Mouse (Mus musculus) induced T-regulatory cell, adult 2 months (primary cell): ENCODE measurements around the gene Tgfb1.

Experiments used
- DNase-seq: peaks from one replicate; pipeline ENCODE4 v3.0.0-alpha.2; 2012; ENCODE audit warnings: low read depth

Tgfb1 gene

DNA sequence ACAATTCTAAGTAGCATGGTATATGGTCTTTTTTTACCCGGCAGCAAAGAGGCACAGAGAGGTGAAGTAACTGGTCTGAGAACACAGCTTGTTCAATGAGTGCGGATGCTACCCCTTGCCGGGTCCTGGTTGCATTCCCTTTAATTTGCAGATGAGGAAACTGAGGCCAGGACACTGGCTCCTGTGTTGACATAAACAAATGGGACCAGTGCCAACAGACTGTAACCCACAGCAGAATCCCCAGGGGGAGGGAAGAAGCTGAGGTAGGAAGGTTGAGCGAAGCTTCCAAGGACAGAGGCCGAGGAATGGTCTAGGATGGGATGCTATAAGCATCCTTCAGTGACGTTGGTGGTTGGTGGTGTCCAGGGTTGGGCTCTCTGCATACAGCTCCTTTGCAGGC is 11.4 kb upstream of the Tgfb1 start:
- DNase-seq: peak; percentile 21

DNA sequence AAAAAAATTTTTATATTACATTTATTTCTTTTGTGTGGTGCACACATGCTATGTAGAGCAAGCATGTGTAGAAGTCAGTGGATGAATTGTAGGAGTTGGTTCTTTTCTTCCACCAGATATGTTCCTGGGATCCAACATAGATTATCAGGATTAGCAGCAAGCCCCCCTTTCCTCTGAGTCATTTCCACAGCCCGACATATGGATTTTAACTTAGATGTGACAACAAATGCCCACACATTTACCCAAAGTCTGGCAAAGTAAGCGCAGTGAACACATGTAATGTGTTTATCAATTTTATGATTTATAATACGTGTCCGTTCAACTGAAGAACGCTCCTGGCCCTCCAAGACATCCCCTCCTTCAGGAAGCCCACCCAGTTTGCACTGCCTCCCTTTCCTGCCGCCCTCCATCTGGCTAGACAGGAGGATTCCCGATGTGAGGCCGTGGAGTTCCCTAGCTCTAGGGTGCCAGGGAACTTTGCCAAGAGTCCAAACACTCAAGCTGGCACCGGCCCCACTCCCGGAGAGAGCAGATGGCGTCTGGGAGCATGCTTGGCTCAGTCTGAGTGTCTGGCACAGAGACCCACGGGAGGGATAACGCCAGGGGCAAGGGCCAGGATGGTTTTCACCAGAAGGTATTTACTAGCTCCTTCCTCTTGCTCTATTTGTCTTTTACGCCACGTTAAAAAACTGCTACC is 10.6 kb upstream of the Tgfb1 start:
- DNase-seq: no peak

DNA sequence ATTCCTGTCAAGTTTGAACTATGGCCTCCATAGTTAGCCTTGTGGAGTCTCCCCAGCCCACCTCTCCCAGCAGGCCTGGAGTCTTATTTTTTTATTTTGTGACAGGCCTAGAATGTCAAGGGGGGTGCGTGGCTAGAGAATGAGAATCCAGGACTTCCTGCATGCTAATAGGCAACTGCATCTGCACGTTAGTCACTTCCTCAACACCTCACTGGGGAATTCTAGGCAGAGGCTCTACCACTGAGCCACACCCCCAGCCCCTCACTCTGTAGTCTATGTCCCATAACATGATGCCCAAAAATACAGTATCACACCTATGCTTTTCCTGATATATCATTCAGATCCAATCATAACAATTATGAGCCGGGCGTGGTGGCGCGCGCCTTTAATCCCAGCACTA is 9.8 kb upstream of the Tgfb1 start:
- no peak for DNase-seq

DNA sequence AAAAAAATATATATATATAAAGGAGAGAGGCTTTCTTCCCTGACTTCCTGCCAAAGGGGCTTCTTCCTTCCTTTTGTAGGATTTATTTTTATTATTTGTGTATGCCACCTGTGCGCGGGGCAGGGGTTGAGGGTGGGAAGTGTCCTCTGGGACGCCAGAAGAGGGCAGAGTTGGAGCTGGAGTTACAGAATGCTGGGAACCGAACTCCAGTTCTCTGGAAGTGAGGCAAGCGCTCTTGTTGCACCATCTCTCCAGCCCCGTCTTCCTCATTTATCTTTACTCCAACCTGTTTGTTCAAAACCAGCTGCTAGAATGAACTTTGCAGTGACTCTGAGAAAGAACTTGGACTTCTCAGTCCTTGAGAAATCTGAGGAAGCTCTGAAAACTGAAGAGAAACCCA is 6.8 kb upstream of the Tgfb1 start:
- DNase-seq: no peak

DNA sequence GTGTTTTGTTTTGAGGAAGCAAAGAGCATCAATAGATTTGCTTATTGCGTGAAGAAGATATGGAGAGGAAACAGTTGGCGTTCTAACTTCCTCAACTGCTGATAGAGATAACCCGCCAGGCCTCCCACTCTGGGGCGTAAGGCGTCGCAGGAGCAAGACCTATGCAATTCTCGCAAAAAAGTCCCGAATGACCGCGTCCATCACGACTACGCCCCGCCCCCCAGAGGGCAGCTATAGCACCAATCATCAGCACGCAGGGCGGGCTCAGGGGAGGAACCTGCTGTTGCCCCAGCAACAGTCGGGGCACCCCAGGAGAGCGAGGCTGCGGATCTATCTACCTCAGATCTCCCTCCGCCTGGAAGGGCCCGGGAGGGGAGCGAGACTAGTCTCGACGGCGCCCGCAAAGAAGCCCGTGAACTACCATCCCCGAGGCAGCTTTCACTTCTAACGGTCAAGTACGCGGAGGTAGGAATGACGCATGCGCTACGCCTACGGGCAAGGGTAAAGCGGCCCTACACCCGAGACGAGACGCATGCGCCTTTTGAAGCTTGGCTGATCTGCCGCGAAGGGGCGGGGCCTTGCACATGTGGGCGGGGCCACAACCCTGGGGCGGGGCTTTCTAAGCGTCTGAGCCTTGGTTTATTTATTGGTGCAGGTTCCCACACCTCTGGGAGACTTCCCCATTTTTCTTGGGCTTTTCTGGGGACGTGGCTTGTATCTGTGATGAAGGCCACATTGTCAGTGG is 6.1 kb upstream of the Tgfb1 start, which contains the start of gene B9d2:
TSS of gene B9d2 (plus strand) at position 267 of the 745 bp plus-strand sequence.
- DNase-seq: peak; percentile 99

DNA sequence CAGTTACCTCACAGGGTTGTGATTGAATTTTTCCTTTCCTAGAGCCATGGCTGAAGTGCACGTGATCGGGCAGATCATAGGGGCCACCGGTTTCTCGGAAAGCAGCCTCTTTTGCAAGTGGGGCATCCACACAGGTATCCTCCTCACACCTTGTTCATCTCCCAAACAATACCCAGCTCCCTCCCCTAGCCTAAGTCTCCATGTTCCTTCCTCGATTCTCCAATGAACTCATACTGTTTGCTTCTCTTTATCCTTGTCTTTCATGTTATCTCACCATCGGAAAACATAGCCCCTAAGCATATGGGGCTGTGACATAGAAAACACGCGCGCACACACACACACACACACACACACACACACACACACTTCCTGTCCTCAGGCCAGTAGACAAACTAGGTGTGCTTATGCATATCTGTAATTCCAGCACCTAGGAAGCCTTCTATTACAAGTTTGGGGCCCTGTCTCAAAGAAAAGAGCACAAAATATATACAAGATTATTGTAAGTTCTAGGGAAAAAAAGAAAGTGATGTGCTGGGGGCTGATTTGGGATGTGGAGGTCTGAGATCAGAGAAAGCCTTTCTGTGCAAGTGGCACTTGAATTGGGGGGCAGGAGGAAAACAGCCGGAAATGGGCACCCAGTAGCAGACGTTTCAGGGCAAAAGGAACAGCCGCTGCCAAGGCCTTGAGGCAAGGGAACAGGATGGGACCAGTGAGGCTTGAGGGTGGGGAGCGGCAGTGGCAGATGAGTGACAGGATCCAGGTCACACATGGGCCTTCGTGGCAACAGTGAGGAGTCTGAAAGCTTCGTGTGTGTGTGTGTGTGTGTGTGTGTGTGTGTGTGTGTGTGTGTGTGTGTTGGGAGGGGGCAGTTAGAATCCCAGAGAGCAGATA is 5.2 kb upstream of the Tgfb1 start:
- DNase-seq: peak; percentile 75

DNA sequence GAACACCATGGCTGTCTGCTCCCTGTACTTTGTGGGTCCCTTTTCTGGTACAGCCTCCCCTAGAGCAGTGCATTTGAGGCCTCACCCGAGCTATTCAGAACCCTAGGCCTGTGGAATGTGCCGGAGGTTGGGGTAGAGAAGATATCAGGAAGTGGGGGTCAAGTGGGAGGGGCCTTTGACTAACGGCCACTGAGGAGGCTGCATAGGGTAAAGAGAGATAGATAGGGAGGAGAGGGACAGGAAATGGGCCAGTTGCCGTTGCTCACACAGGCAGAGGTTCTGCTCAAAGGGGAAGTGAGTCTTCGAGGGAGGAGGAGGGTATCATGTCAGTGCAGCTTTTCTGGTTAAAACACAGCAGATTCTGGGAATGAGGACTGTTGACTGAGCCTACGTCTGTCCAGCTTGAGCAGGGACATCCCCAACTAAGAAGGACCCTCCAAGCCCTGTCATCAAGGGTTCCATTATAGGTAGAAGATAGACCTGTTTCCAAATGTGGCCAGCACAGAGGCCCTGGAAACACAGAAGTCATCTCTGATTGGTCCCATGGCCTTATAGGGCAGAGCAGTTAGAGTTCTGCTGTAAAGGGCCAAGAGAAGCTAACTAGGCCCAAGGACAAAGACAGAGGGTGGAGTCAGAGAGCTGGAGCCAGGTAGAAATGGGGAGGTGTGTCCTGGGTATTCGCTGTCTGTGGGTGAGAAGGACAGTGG is 3.2 kb upstream of the Tgfb1 start:
- DNase-seq: peak; percentile 88

DNA sequence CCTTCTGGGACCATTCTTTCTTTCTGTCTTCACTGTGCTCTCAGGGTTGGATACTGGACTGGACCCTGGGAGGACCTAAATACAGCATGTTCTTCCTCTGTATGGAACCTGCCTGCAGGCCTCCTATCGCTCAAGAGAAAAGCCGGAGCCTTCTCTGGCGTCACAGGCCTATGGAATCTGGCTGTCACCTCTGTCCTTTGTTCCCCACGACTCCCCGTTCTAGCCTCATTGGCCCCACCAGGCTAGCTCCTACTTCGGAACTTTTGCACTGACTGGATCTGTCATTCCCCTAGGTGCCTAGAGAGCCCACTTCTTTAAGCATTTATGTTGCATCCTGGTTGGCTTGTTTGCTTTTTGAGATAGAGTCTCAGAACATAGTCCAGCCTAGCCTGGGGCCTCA is 2.1 kb upstream of the Tgfb1 start:
- DNase-seq: no peak

DNA sequence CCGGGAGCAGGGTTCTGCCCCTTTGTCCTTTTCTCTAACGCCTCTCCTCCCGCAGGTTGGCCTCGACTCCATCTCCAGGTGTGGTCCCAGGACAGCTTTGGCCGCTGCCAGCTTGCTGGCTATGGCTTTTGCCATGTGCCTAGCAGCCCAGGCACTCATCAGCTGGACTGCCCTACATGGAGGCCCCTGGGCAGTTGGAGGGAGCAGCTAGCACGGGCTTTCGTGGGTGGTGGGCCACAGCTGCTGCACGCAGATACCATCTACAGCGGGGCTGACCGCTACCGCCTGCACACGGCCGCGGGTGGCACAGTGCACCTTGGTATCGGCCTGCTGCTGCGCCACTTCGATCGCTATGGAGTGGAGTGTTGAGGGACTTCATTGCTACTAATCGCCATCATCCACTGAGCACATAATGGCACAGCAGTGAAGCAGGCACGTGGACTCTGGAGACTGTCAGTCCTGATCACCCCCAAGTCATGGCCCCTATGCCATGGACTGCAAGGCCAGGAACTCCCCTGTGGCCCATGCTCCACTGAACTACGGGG is 804 bp upstream of the Tgfb1 start:
- DNase-seq: no peak

DNA sequence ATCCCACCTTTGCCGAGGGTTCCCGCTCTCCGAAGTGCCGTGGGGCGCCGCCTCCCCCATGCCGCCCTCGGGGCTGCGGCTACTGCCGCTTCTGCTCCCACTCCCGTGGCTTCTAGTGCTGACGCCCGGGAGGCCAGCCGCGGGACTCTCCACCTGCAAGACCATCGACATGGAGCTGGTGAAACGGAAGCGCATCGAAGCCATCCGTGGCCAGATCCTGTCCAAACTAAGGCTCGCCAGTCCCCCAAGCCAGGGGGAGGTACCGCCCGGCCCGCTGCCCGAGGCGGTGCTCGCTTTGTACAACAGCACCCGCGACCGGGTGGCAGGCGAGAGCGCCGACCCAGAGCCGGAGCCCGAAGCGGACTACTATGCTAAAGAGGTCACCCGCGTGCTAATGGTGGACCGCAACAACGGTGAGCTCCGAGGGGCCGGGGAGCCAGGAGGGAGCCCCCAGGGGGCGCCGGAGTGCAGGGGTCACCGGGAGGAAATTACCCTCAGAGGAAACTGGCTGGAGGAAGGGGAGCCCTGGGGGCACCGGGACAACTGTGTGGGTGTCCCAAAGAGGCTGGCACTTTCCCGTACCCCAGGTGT is 1.1 kb downstream of the Tgfb1 start:
- DNase-seq: peak; percentile 76

DNA sequence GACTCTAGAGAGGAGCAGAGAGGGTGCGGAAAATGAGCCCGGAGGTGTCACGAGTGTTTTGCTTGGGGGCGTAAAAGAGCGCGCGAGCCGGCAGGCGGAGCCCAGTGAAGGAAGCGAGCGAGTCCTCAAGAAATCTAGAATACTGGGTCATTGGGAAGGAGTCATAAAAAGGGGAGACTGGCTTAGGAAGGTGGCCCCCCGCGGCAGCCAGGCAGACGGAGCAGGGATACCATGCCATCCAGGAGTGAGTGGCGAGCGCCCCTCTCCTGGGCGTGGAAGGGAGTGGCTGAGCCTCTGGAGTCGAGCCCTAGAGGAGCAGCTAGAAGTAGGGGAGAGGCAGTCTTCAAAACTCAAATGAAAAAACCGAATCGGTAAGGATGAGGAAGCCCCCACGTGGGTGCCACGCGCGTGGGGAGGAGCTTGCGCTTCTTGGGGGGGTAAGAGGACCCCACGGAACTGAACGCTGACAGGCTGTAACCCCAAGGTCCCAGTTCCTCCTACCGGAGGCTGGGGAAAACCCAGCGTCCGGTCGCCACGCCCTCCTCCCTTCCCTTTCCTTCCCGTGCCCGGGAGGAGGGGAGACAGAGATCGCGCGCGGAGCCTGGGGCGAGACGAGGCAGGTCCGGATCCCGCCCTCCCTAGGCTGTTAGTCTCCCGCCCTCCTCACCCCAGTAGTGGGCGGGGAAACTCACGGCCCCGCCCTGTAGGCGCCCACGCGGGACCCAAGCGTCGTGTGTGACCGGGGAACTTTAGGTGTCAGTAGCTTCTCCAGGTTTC is 2.2 kb downstream of the Tgfb1 start:
- peak; percentile 96 for DNase-seq

DNA sequence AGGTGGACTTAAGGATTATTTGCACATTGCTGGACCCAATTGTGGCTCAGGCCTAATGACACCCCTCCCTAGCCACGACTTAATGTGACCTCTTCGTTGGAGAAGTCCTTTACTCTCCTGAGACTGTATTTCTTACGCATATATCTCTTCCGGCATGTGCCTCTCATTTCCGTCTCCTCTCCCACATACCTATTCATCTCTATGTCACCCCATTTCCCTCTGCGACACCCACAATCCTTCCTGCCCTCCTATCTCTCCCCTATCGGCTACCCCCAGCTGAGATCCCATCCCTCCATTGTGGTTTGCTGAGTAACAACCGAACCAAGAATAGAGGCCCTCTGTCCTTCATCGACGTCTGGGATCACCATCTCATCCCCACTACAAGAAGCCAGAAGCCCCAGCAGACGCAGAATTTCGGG is 2.8 kb downstream of the Tgfb1 start:
- DNase-seq: no peak

DNA sequence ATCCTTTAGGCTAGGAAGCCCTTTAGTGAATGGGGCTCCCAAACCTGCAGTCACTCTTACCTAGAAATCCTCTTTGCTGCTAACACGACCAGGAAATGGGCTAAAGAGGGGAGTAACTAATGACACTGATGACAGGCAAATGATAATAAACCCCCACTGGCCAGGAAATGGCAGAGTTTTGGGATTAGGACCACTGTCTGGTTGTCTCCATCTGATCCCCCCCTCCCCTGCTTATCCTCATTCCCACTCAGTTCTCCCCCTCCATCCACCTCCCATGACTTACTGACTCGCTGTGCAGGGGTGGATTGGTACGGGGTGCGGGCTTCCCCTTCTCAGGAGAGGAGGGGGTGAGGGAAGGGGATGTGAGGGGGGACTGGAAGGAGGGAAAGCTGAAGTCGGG is 3.2 kb downstream of the Tgfb1 start:
- no peak for DNase-seq

DNA sequence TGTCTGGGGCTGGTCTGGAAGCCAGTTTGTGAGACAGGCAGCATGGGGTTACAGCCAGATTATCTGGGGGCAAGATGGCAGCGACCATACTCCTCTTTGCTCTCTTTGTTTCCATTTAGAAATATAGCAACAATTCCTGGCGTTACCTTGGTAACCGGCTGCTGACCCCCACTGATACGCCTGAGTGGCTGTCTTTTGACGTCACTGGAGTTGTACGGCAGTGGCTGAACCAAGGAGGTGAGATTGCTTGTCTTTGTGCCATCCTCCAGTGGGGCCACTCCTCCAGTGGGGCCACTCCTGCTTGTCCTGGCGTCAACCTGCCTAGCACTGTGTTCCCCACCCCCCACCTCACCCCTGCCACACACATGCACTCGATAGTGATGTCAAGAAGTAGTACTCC is 7.3 kb downstream of the Tgfb1 start:
- DNase-seq: no peak

DNA sequence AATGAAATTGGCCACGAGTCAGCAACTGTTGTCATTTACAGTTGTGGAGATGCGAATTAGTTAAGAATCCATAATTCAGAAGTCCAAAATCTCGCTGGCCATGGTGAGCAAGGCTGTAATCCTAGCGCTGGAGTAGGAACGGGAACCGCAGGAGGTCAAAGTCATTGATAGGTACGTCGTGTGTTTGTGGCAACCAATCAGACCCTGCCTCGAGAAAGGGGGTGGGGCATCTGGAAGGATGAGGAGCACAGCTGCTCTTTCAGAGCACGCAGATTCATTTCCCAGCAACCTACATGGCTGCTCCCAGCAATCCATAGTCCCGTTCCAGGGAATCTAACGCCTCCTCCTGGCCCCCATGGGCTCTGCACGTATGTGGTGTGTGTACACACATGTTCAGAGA is 13.0 kb downstream of the Tgfb1 start:
- DNase-seq: no peak

DNA sequence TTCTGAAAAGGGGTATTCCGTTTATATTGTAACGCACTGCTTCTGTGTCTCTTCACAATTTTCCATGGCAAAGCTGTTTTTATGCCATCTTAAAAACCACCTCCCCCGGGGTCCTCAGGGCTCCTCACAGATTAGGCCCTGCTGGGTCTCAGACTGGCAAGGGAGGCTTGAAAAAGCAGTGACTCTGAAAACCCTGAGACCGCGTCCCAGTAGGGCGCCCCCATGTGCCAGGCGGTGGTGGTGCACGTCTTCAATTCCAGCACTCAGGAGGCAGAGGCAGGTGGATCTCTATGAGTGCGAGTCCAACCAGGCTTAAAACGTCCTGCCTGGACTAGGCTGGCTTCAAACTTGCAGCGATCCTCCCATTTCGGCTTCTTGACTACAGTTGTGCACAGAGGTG is 13.9 kb downstream of the Tgfb1 start:
- peak; percentile 54 for DNase-seq

DNA sequence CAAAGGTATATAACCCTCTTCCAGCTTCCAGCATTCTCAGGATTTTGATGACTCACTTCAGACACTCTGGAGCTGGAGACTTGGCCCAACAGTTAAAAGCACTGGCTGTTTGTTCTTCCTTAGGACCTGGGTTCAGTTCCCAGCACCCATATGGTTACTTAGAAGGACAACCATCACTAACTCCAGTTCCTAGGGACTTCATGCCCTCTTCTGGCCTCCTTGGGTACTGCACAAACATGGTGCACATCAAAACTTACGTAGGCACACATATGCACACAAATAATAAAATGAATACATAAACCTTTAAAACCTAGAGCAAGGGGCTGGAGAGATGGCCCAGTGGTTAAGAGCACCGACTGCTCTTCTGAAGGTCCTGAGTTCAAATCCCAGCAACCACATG is 15.5 kb downstream of the Tgfb1 start:
- DNase-seq: peak; percentile 58

DNA sequence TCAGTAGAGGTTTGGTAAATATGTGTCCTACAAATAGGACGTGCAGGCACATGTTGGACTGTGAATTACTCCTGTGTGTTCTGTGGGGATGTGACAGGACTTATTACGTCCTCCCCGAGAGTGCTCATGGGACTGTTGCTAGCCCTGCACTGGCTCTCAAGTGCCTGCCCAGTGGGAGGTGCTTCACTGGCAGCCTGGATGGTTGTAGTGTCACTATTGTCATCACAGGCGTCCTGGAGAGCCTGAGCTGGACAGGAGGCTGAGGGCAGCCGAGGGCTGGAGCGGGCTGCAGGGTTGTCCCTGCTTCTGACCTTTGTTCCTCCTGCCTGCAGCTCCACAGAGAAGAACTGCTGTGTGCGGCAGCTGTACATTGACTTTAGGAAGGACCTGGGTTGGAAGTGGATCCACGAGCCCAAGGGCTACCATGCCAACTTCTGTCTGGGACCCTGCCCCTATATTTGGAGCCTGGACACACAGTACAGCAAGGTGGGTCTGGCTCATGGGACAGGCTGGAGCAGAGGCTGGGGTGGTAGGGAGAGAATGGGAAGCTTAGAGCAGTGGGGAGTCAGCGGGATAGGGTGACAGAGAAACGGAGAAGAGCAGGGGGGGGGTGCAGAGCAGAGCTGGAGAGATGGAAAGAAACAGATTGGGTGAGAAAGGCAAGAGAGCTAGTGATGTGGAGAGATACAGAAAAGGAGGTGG is 17.1 kb downstream of the Tgfb1 start:
- no peak for DNase-seq

DNA sequence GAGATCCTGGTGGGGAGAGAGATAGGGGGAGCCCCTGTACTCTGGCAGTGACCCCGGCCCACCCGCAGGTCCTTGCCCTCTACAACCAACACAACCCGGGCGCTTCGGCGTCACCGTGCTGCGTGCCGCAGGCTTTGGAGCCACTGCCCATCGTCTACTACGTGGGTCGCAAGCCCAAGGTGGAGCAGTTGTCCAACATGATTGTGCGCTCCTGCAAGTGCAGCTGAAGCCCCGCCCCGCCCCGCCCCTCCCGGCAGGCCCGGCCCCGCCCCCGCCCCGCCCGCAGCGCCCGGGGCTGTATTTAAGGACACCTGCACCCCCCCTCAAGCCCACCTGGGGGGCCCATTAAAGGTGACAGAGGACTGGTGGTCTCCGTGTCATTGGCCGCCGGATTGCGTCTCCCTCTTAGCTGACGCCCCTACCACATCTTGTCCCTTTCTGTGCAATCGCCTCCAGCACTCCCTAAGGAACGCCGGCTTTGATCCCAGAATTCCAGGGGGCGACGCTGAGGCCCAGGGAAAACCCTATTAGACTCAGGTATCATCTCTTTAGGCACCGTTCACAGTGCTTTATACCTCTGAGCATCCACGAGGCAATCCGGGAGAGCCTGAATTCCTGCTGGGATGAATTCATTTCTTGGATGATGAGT is 18.0 kb downstream of the Tgfb1 start:
- DNase-seq: no peak
